Mouse (Mus musculus) left cerebral cortex, adult 2 months (tissue): ENCODE results near the gene Phtf1. TPM values are rescaled to one million over a fixed set of nuclear protein-coding genes. Genes with fewer than 3 reads are reported as not detected.

ENCODE experiments used
- DNase-seq, 2 experiments: peaks; one replicate each; pipeline ENCODE4 v3.0.0; 2021 to 2022; ENCODE audit warnings: low spot score in 2 of 2, mixed read lengths in 1 of 2; ENCODE audit errors: extremely low spot score in 1 of 2
- H3K27ac ChIP-seq: fragments of 200-600 bp; 2 replicates; pipeline ENCODE4 v1.8.1; 2022
- H3K4me3 ChIP-seq: fragments of 200-600 bp; 2 replicates; pipeline ENCODE4 v1.8.1; 2022
- CTCF ChIP-seq: fragments of 200-600 bp; IDR thresholded peaks from 2 replicates; pipeline ENCODE4 v1.8.1; 2022; ENCODE audit warnings: antibody characterized with exemption, mild to moderate bottlenecking, moderate library complexity
- intact Hi-C: fragments of 180-260 bp; cut with DNase I; formaldehyde crosslinking; loops from one replicate; pipeline ENCODE4 v1.15.1; 2025
- long read RNA-seq, 2 experiments: library from polyadenylated mRNA; stranded (forward); transcript quantifications; one replicate each; pipeline ENCODE4 v2.0.0; 2021; ENCODE audit warnings: borderline mapping rate in 2 of 2
- total RNA-seq, 2 experiments: library from RNA; stranded (reverse); gene quantifications; 2 replicates each; pipeline ENCODE4 v1.2.3; 2021

The Phtf1 gene
- total RNA-seq: 10 to 100 TPM; 43.4 to 48.1 TPM
- long read RNA-seq, experiment 1, full-length matches to known transcripts: 56 of 84 reads
- long read RNA-seq, experiment 1, partial matches to known transcripts: 4 of 84 reads
- long read RNA-seq, experiment 1, other reads (novel, unspliced or antisense): 24 of 84 reads
- long read RNA-seq, experiment 2, full-length matches to known transcripts: 44 of 73 reads
- long read RNA-seq, experiment 2, partial matches to known transcripts: 6 of 73 reads
- long read RNA-seq, experiment 2, other reads (novel, unspliced or antisense): 23 of 73 reads

DNA sequence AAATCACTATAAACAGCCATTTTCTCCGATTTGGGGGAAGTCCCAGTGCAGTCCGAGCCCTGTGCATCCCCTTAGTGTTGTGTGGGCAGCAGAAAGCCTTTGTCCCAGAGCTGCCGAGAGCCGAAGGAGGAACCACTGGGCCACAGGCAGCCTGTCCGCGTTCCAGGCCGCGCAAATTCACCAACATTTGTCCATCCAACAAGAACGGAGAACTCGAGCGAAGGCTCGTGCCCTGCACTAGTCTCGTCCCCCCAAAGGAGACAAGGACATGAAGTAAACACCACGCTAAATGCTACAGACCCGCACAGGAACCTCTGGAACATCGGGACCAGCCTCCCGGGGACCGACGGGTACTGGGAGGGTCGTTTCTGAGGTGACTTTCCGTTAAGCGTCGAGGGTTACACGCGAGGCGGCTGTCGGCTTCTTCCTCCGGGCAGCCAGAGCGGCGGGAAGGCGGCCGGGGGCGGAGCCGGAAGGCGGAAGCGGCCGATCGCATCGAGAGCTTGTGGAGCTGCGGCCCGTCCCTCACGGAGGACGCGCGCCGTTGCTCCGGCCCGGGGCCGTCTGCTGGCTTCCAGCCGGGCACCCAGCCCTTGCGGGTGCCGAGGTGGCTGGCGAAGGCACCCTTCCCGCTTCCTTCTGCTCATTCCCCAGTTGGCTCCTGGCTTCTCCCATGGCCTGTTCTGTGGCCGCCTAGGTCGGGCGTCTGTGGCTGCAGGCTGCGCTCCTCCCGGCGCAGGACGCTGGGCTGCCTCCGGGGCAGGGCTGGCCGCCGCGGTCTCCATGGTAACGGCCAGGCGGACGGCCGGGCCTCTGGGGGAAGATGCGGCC lies at the start of gene Phtf1:
Phtf1 (plus strand) TSS at position 250 of the 831 bp plus-strand sequence.
- DNase-seq: peak; percentile 81 to 86
- intact Hi-C loops: loop anchor here (1.0 to 5.0 kb wide), 3 partner anchors 54 to 474 kb away; partner anchors contain the start of genes Ap4b1, Dclre1b, Gm43064 and Rsbn1
- peak within 1 kb of the TSS; percentile 97 for H3K4me3 ChIP-seq
- no peak for TF ChIP-seq CTCF
- peak within 1 kb of the TSS; percentile 96 for H3K27ac ChIP-seq

DNA sequence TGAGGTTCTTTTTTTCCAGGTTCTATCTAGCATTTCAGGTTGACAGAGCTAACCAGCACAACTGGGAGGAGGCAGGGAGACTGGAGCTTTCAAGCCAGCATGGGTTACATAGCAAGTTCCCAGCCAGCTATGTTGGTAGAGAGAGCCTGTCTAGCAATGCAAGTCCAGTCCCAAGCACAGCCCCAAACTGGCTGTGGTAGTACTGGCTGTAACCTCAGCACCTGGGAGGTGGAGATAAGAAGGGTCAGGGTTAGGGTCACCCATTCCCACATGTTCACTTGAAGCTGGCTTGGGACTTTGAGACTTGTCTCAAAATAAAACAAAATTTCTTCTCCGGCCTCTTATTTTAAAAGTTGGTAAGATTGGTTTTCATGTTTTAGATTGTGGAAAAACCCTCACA lies 47.8 kb upstream of the Phtf1 start:
- no peak for TF ChIP-seq CTCF
- intact Hi-C loops: no loop called here
- no peak for DNase-seq
- no peak overlapping the region for H3K4me3 ChIP-seq
- no peak overlapping the region for H3K27ac ChIP-seq

DNA sequence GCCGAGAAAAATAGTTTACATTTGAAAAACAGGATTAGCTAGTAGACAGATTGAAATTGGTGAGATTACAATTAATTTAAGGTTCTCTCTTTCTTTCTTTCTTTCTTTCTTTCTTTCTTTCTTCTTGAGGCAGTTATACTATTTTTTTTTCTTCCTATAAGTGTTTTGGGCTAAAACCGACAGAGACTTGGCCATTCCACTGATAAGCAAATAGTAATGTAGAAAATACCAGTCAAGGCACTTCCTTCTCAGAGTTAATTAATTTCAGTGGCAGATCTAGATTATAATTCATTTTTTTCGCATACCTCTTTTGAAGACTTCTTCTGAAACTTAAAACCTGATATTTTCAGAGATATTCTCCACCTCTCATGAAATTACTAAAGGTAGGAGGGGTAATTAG lies 42.6 kb upstream of the Phtf1 start:
- intact Hi-C loops: no loop called here
- TF ChIP-seq CTCF: no peak
- Histone ChIP-seq H3K4me3 (no peak overlapping the region), H3K27ac (no peak overlapping the region)
- no peak for DNase-seq

DNA sequence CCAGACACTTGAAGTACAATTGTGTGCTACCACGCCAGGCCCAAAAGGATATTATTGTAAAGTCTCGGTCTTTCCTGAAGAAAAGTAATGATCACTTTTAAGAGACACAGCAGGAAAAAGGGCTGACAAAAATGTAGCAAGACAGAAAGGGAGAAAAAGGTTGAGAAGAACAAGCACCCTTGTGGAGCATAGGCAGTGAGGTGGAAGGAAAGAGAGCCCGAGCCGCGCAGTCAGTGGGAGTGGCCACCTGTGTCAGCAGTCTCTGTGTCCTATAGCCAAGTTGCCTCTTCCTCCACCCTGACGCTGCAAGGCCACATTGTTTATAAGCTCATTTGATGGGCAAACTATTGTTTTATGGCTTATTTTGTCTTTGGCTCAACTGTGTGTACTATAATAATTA lies 40.4 kb upstream of the Phtf1 start:
- peak overlapping the region; percentile 8; the same call in 1 of the 2 replicates for H3K27ac ChIP-seq
- no peak for TF ChIP-seq CTCF
- intact Hi-C loops: no loop called here
- no peak overlapping the region for H3K4me3 ChIP-seq
- DNase-seq: no peak

DNA sequence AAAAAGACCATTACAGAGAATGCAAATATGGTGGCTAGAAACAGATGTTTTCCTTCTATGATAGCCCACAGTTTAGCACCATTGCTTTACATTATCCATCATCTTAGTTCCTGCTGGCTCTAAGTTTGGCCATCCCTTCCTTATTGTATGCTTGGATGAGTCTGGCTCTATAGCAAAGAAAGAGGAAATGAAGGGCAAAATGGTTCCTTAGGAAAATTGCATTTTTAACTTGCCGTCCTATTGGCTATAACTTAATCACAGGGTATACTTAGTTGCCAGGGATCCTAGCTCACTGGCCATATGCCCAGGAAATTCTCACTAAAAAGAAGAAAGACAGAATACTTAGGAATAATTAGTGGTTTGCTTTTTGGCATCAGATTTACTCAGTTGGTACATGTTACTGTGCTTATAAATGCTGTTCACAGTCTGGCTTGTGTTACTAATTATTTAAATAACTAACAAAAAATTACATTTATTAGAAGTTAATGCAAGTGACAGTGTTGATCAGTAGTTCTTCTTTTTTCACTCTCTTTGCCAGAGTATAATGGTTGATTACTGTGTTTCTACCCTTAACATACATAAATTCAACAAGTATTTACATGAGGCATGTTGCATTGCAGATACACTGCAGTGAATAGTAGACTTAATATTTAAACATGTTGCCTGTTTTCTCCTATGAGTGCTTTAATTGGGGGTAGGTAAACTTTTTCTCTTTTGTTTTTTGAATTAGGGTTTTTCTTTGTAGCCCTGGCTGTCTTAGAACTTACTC lies 22.9 kb upstream of the Phtf1 start:
- Histone ChIP-seq H3K27ac (no peak overlapping the region), H3K4me3 (no peak overlapping the region)
- no peak for TF ChIP-seq CTCF
- intact Hi-C loops: no loop called here
- peak in 1 of 2 experiments; percentile 18 for DNase-seq

DNA sequence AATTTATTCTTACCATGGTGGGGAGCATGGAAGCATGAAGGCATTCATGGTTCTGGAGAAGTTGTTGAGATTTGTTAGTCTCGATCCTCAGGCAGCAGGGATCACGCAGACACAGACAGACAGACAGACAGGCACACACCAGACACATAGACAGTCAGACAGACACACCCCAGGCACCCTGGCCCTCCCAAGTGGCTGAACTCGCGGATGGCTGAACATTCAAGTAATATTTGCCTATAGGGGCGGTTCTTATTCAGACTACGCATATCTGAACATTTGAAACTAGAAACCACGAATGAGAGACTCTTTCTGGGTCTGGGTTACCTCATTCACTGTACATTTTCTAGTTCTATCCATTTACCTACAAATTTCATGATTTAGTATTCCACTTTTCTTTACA lies 19.2 kb upstream of the Phtf1 start:
- no peak for TF ChIP-seq CTCF
- no peak overlapping the region for H3K27ac ChIP-seq
- no peak overlapping the region for H3K4me3 ChIP-seq
- DNase-seq: no peak
- intact Hi-C loops: no loop called here

DNA sequence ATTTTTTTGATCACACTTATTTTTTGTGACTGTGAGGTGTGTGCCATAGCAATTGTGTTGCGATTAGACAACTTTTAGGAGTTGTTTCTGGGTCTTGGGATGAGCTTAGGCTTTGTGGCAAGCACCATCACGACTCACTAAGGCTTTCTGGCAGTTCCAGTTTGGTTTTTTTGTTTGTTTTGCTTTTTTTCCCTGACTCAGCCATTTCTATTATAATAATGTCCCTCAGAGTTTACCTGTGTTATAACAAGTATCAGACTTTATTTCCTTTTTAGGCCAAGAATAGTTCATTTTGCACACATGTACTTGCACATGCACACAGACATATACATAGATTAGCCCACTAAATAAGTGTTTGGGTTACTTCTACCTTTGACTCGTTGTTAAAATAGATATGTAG lies 7.3 kb upstream of the Phtf1 start:
- Histone ChIP-seq H3K4me3 (no peak overlapping the region), H3K27ac (no peak overlapping the region)
- intact Hi-C loops: no loop called here
- no peak for TF ChIP-seq CTCF
- DNase-seq: no peak

DNA sequence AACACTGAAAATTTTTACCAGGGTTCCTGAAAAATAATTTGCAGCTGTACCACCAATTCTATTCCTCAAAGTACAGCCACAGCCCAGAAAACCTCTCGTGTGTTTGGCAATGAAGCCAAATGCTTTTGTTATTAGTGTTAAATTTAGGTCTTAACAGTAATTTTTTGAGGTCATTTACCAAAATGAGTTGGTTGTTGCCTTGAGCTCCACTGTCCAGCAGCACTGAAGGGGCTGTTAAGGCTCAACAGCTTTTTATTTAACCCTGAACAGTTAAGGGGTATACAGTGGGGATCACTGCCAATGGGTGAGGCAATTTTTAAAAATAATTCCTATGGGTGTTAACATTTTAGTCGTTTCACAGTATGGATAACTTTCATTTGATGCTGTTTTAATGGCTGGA lies 679 bp upstream of the Phtf1 start:
- intact Hi-C loops: loop anchor here (5.0 kb wide), 2 partner anchors 160 to 475 kb away; partner anchors contain the start of genes Ap4b1, Dclre1b and Gm43064
- peak overlapping the region; percentile 96 for H3K27ac ChIP-seq
- peak overlapping the region; percentile 97 for H3K4me3 ChIP-seq
- DNase-seq: no peak
- TF ChIP-seq CTCF: no peak

DNA sequence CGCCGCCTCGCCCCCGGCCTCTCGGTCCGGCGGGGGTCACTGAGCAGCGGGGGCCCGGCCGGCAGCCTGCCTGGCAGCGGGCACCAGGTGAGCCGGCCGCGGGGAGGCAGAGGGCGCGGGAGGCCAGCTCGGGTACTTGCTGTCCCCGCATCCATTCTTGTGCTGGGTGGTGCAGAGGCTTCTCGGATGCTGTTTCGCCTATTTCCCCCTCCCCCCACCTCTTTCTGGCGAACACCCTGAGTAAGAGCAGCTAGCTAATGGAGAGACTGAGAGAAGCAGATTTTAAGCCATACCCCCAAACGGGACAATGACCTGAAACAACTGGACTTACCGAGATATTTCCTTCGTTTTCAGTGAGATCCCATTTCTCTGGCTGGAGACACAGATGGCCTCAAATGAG lies 791 bp downstream of the Phtf1 start:
- no peak for TF ChIP-seq CTCF
- DNase-seq: no peak
- intact Hi-C loops: loop anchor here (1.0 to 5.0 kb wide), 3 partner anchors 54 to 474 kb away; partner anchors contain the start of genes Ap4b1, Dclre1b, Gm43064 and Rsbn1
- peak overlapping the region; percentile 96 for H3K27ac ChIP-seq
- peak overlapping the region; percentile 97 for H3K4me3 ChIP-seq

DNA sequence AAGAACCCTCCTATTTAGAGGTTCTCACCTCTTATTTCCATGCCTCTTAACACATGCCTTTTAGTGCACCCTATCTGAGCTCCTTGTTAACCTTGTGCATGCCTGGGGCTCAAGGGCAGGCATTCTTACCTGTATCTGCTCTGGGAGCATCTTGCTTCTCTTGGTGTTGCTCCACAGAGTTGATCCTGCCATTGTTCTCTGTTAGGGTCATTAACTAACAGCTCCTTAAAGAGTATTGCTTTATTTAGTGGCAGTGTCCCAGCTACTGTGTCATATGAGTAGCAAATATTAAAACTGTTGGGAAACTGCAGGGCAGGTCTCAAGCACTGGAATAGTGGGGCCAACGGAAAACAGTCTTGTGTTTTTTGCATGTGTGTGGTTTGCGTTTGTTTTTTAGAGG lies 3.2 kb downstream of the Phtf1 start:
- Histone ChIP-seq H3K27ac (no peak overlapping the region), H3K4me3 (no peak overlapping the region)
- no peak for DNase-seq
- TF ChIP-seq CTCF: no peak
- intact Hi-C loops: no loop called here

DNA sequence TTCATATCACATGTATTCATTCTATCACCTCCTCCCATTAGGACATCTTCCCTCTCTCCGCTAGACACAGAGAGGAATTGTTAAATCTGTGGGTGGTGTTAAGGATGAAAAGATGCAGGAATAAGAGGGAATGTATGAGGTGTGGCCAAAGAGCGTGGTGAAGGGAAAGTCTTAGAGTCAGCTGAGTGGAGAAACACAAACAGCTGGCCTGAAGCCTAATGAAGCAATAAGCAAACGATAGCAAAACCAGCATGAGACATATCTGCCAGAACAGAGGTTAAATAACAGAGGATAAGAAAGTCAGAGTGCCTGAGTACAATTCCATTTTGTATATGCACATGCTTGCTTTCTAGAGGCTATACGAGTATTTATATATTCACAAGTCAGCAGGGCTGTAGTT lies 16.6 kb downstream of the Phtf1 start:
- intact Hi-C loops: no loop called here
- DNase-seq: no peak
- no peak for TF ChIP-seq CTCF
- Histone ChIP-seq H3K4me3 (no peak overlapping the region), H3K27ac (no peak overlapping the region)

DNA sequence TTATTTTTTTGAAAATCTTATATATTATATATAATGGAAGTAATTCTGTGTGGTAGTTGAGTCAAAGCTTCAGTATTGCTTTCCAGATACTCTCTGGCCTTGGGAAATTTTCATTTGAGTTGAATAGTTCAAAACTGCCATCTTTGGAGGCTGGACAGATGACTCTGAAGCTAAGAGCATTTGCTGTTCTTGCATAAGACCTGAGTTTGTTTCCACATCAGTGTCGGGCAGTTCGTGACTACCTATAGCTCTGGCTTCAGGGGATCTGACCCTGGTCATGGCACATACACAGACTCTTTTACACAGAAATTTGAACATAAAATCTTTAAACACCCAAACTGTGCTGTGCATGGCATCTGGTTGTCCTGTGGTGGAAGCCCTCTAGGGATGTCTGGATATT lies 17.3 kb downstream of the Phtf1 start:
- H3K27ac ChIP-seq: no peak overlapping the region
- no peak for TF ChIP-seq CTCF
- intact Hi-C loops: no loop called here
- H3K4me3 ChIP-seq: no peak overlapping the region
- DNase-seq: no peak
